Mouse (Mus musculus) heart, adult 18-20 months (tissue): Measurements from ENCODE around the gene Rasgrf2. TPM values are rescaled to one million over a fixed set of nuclear protein-coding genes. Genes with fewer than 3 reads are reported as not detected.

Experiments used
- DNase-seq, 2 experiments: peaks; one replicate each; pipeline ENCODE4 v3.0.0; 2021 to 2022; ENCODE audit warnings: mixed read lengths in 1 of 2
- total RNA-seq, 2 experiments: library from RNA; stranded (reverse); gene quantifications; 2 replicates each; pipeline ENCODE4 v1.2.3; 2021

Gene Rasgrf2
- total RNA-seq, 2 experiments from 2014 or later = 9.2 to 10.0 TPM

GRCm38 (mm10) chr13:91955175-91955574, 176.3 kb downstream of the Rasgrf2 start:
- DNase-seq = no peak

GRCm38 (mm10) chr13:91940113-91940512, 191.3 kb downstream of the Rasgrf2 start:
- no peak for DNase-seq

- no peak for DNase-seq
Measured at GRCm38 (mm10) chr13:91938826-91939225, 192.6 kb downstream of the Rasgrf2 start.

- no peak for DNase-seq
Measured at GRCm38 (mm10) chr13:91937232-91937631, 194.2 kb downstream of the Rasgrf2 start.

DNA sequence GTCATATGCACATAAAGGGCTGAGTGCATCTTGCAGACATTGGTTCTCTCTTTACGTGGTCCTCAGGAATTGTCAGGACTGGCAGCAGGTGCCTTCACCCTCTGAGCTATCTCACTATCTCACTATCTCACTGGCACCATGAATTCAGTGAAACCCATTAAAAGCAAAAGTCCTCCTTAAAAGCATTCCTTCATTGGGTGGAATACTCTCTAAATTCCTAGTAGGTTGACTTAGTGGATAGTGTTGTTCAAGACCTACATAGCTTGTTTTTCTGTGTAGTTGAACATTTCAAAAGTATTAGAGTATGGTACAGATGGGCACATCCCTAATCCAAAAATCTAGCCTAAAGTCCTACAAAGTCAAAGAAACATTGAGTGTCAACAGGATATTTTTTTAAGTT, 199.3 kb downstream of the Rasgrf2 start:
- DNase-seq = no peak

GRCm38 (mm10) chr13:91929943-91930726, 201.3 kb downstream of the Rasgrf2 start:
- no peak for DNase-seq

- DNase-seq = no peak
Measured at GRCm38 (mm10) chr13:91928605-91929389, 202.7 kb downstream of the Rasgrf2 start.

- DNase-seq = no peak
Measured at GRCm38 (mm10) chr13:91921010-91921409, 210.4 kb downstream of the Rasgrf2 start.

- DNase-seq = no peak
Measured at GRCm38 (mm10) chr13:91918764-91919163, 212.7 kb downstream of the Rasgrf2 start.

DNA sequence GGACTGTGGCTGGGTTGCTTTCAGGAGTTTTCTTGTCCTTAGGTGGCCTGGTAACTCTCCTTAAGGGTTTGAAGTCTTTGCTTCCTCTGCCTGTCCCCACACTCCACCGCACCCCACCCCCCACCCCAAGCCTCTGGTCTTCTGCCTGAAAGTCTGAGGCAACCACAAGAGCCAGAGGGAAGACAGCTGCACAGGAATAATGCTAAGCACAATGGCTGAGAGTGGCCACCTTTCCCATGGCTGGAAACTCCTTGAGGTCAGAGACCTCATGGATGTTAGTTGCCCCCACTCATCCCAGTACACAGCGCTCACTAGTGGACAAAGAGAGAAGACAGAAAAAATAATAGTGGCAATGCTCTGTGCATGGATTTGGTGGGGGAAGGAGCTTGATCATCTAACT, 213.6 kb downstream of the Rasgrf2 start:
- no peak for DNase-seq

- no peak for DNase-seq
Measured at GRCm38 (mm10) chr13:91916308-91916707, 215.1 kb downstream of the Rasgrf2 start.

GRCm38 (mm10) chr13:91915582-91916239, 215.7 kb downstream of the Rasgrf2 start:
- DNase-seq = no peak

- no peak for DNase-seq
Measured at GRCm38 (mm10) chr13:91915192-91915581, 216.3 kb downstream of the Rasgrf2 start.

- DNase-seq = no peak
Measured at GRCm38 (mm10) chr13:91911652-91912051, 219.8 kb downstream of the Rasgrf2 start.

GRCm38 (mm10) chr13:91911211-91911610, 220.2 kb downstream of the Rasgrf2 start:
- DNase-seq = no peak

DNA sequence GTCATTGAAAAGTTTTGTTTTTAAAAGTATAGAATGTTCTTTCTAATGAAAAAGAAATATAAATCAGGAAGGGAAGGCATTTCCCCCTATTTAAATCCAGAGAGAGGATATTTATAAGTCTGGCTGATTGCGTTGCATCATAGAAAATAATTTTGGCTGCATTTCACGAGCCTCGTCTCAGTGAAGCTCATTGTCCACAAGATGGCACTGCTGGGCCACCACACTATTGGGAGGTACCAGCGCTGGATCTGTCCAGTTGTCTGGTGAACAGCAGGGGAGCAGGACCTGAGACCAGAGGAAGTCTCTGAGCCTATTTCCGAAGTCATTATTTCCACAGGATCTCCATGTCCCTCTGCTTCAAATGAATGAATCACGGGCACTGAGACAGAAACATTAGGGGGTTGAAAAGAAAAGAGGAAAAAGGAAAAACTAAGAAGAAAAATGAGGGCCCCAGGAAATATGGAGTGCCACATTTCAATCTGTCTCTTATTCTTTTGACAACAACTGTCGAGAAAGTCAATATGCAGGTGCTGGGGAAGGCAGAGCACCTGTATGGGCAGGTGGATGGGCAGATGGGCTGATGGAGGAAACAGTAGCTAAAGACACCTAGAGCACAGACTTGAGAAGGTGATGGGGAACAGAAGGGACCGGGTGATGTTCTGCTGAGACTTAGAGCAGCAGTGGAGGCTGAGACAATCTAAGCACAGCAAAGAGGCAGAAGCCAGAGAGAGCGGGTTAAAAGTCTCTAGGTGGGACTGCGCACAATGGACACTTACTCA, 223.1 kb downstream of the Rasgrf2 start:
- DNase-seq = peak; percentile 81 to 86

GRCm38 (mm10) chr13:91906338-91906737, 225.1 kb downstream of the Rasgrf2 start:
- no peak for DNase-seq

GRCm38 (mm10) chr13:91896476-91896875, 235.0 kb downstream of the Rasgrf2 start:
- no peak for DNase-seq

GRCm38 (mm10) chr13:91893132-91893531, 238.3 kb downstream of the Rasgrf2 start:
- no peak for DNase-seq

DNA sequence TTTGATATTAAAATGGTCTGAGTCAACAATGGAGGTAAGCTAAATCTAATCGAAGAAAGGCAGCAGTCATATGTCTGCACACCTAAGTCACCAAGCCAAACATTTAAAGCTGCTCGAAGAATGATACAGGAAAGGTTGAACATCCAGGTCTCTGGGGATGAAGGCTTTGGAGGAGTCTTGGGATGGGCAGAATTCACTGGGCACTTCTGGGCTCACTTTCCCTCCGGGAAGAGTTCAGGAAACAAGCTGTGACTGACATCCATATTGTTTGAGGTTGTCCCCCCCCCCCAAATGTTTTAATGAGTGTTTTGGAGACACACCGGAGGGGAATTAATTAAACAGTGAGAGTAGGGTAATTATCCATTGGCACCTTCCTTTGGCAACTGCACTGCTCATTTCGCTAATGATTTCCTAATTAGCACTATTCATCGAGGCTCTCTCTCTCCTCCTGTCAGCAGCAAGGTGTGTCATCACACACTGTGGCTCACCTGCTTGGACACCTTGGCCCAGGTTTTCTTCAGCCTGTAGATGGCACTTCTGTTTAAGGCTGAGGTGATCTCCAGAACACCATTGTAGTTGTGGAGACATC, 241.3 kb downstream of the Rasgrf2 start:
- DNase-seq = no peak

- no peak for DNase-seq
Measured at GRCm38 (mm10) chr13:91884714-91885386, 246.6 kb downstream of the Rasgrf2 start.
